Mouse (Mus musculus) megakaryocyte-erythroid progenitor cell, adult 5 weeks (primary cell): ENCODE data around the gene Mob3a. TPM values are rescaled to one million over a fixed set of nuclear protein-coding genes. Genes with fewer than 3 reads are reported as not detected.

Experiments used
- polyA plus RNA-seq: library from polyadenylated mRNA; stranded (reverse); fragments of >175 nt; gene quantifications from 2 replicates; pipeline ENCODE4 v1.2.3, GENCODE M21; 2012

Mob3a gene
- polyA plus RNA-seq, result 37.5 and 39.8 TPM in 2 replicates

GRCm38 (mm10) chr10:80701721-80702535 is at the start of gene Mob3a, which contains the start of gene Izumo4:
TSS of gene Mob3a (minus strand) at chr10:80701977.
TSS of gene Izumo4 (plus strand) at chr10:80702184.

GRCm38 (mm10) chr10:80742180-80742978 is 40.6 kb upstream of the Mob3a start, which contains the start of gene Ap3d1:
TSS of gene Ap3d1 (minus strand) at chr10:80742264.

DNA sequence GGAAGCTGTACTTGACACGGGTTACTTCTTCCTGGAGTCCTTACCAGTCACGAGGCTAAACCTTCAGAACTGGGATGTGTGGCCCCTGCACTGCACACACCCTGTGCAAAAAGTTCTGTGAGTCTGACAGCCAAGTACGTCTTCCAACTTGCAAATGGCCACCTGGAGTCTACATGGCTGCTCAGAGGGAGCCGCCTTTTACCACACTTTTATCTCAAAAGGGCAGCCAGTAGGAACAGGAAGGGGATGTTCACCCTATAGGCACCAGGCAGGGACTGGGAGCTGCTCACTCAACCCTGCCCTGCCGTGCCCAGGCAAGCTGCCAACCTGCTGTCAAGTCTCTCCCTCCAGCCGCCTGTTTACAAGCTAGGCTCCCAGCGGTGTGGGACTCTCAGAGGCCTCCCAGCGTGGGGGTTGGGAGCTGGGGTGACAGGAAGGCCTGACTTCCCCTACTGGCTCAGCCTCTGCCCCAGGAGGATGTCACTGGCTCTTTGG is 23.8 kb downstream of the Mob3a start, which contains the start of gene Mknk2:
Gene Mknk2, minus strand, starts transcription at position 171 of the 495 bp plus-strand sequence.

DNA sequence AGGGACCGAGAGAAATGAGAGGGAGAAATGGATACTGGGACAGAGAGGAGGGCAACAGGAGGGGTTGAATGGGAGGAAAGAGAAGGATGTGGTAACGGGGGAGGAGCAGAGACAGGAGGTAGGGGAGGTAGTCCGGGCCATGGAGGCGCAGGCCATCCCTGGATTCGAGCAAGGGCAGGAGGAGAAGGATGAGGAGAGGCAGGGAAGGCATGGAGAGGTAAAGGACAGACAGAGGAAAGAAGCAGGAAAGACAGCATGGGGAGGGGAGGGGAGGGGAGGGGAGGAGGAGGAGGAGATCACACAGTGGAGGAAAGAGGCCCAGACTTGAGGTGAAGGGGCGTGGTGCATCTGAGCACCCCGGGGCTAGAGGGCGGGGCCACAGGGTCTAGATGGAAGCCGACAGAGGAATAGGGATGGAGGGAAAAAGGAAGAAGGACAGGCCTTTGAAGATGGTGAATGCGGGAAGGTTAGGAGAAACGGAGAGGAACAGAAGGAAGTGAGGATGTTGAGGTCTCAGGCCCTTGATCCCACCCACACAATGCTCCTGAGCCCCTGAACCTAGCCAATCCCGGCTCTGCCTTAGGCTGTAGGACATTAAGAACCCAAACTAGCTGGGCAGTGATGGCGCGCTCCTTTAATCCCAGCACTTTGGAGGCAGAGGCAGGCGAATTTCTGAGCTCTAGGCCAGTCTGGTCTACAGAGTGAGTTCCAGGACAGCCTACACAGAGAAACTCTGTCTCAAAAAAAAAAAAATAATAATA is 44.7 kb downstream of the Mob3a start, which contains the start of gene Btbd2:
Gene Btbd2, minus strand, starts transcription at position 209 of the 761 bp plus-strand sequence.

Other genes with a start within 250 kb of the Mob3a start
- gene Onecut3, start 207.1 kb downstream of the Mob3a start, polyA plus RNA-seq, result 0.01 and 0.04 TPM in 2 replicates
- 0.06 and 0.09 TPM in 2 replicates for gene Atp8b3, start 162.9 kb downstream of the Mob3a start, polyA plus RNA-seq
- 237 and 340 TPM in 2 replicates for gene Rexo1, start 140.4 kb downstream of the Mob3a start, polyA plus RNA-seq
- 120 and 125 TPM in 2 replicates for gene Klf16, start 124.7 kb downstream of the Mob3a start, polyA plus RNA-seq
- 412 and 620 TPM in 2 replicates for gene Abhd17a, start 111.6 kb downstream of the Mob3a start, polyA plus RNA-seq
- gene Scamp4, start 99.1 kb downstream of the Mob3a start, polyA plus RNA-seq, result 86.8 and 101 TPM in 2 replicates
- gene Adat3, start 99.1 kb downstream of the Mob3a start, polyA plus RNA-seq, result 13.4 and 15.6 TPM in 2 replicates
- gene Gm49322, start 96.0 kb downstream of the Mob3a start, polyA plus RNA-seq, result 1.1 and 1.3 TPM in 2 replicates
- gene Csnk1g2, start 79.1 kb downstream of the Mob3a start, polyA plus RNA-seq, result 452 and 519 TPM in 2 replicates
- 133 and 134 TPM in 2 replicates for gene Btbd2, start 44.9 kb downstream of the Mob3a start, polyA plus RNA-seq
- 370 and 381 TPM in 2 replicates for gene Mknk2, start 23.9 kb downstream of the Mob3a start, polyA plus RNA-seq
- gene Izumo4, start 207 bp upstream of the Mob3a start, polyA plus RNA-seq, result 8.4 and 16.4 TPM in 2 replicates
- 28.2 and 36.4 TPM in 2 replicates for gene Ap3d1, start 40.3 kb upstream of the Mob3a start, polyA plus RNA-seq
- 125 and 175 TPM in 2 replicates for gene Dot1l, start 53.2 kb upstream of the Mob3a start, polyA plus RNA-seq
- 664 and 723 TPM in 2 replicates for gene Sf3a2, start 96.2 kb upstream of the Mob3a start, polyA plus RNA-seq
- 278 and 319 TPM in 2 replicates for gene Plekhj1, start 96.6 kb upstream of the Mob3a start, polyA plus RNA-seq
- gene Amh, start 103.3 kb upstream of the Mob3a start, polyA plus RNA-seq, result 2.5 and 3.9 TPM in 2 replicates
- 0.26 and 2.1 TPM in 2 replicates for gene Jsrp1, start 111.5 kb upstream of the Mob3a start, polyA plus RNA-seq
- gene Oaz1, start 124.7 kb upstream of the Mob3a start, polyA plus RNA-seq, result 4,386 and 4,591 TPM in 2 replicates
- 0.05 and 0.24 TPM in 2 replicates for gene Lingo3, start 142.1 kb upstream of the Mob3a start, polyA plus RNA-seq
- gene Lsm7, start 153.2 kb upstream of the Mob3a start, polyA plus RNA-seq, result 214 and 288 TPM in 2 replicates
- gene Sppl2b, start 153.3 kb upstream of the Mob3a start, polyA plus RNA-seq, result 109 and 110 TPM in 2 replicates
- gene Tmprss9, start 169.9 kb upstream of the Mob3a start, polyA plus RNA-seq, result 0.01 and 0.02 TPM in 2 replicates
- 320 and 356 TPM in 2 replicates for gene Timm13, start 199.0 kb upstream of the Mob3a start, polyA plus RNA-seq
- gene Lmnb2, start 216.3 kb upstream of the Mob3a start, polyA plus RNA-seq, result 66.5 and 79.9 TPM in 2 replicates
- gene Gadd45b, start 228.1 kb upstream of the Mob3a start, polyA plus RNA-seq, result 115 and 126 TPM in 2 replicates